Mouse (Mus musculus) testis, adult 2 months (tissue): ENCODE results near the gene Fam20a. TPM values are rescaled to one million over a fixed set of nuclear protein-coding genes. Genes with fewer than 3 reads are reported as not detected.

ENCODE experiments used
- H3K27ac ChIP-seq: fragments of 200-500 bp; 2 replicates; pipeline ENCODE4 v1.5.1; 2012; ENCODE audit warnings: low read depth, low read length; ENCODE audit not compliant: control insufficient read depth, insufficient read depth
- H3K27me3 ChIP-seq: fragments of 200-500 bp; 2 replicates; pipeline ENCODE4 v1.6.1; 2012; ENCODE audit warnings: mild to moderate bottlenecking, low read length, moderate library complexity; ENCODE audit not compliant: control insufficient read depth, insufficient read depth
- H3K36me3 ChIP-seq: fragments of 200-500 bp; 2 replicates; pipeline ENCODE4 v1.6.1; 2012; ENCODE audit warnings: mild to moderate bottlenecking, low read length; ENCODE audit not compliant: control insufficient read depth, insufficient read depth
- H3K4me1 ChIP-seq: fragments of 200-500 bp; 2 replicates; pipeline ENCODE4 v1.6.1; 2012; ENCODE audit warnings: low read length; ENCODE audit not compliant: control insufficient read depth, insufficient read depth
- H3K4me3 ChIP-seq: fragments of 200-500 bp; 2 replicates; pipeline ENCODE4 v1.5.1; 2012; ENCODE audit warnings: low read depth, mild to moderate bottlenecking, low read length, moderate library complexity, mixed read lengths; ENCODE audit not compliant: control insufficient read depth
- CTCF ChIP-seq: fragments of 200-500 bp; IDR thresholded peaks from 2 replicates; pipeline ENCODE4 v1.5.1; 2012; ENCODE audit warnings: low read depth, mild to moderate bottlenecking, inconsistent platforms, low read length, moderate library complexity; ENCODE audit not compliant: control insufficient read depth, insufficient read depth, insufficient replicate concordance
- POLR2A ChIP-seq: fragments of 200-500 bp; IDR thresholded peaks from 2 replicates; pipeline ENCODE4 v1.6.1; 2012; ENCODE audit warnings: low read depth, mild to moderate bottlenecking, inconsistent platforms, low read length, moderate library complexity; ENCODE audit not compliant: control insufficient read depth
- polyA plus RNA-seq: library from polyadenylated mRNA; depleted of rRNA; stranded (reverse); fragments of >200 nt; gene quantifications from 2 replicates; pipeline ENCODE4 v1.2.3, GENCODE M21; 2012

Gene Fam20a
- polyA plus RNA-seq, 1 experiment, result 99.4 TPM

DNA sequence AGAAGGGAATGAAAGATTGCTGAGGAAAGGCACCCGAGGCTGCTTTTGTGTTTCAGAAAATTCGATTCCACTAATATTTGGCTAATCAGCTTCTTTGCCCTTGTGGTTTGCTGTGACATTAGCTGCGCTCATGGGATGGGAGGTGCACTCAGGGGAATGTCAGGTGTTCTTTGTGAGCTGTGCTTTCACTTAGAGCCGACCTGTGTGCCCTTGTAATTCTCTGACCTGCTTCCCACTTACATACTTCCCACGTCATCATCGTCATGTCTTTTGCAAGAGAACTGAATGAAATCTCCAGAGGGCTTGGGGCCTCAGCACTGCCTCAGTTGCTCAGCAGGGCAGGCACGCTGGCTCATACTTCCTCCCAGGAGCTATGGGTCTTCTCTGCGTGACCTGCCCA is 68.9 kb downstream of the Fam20a start:
- H3K36me3 ChIP-seq, result no peaks in the 10 kb centered on the region; the same call in 1 of the 2 replicates
- H3K4me3 ChIP-seq, result no peak overlapping the region
- peaks cover 13% of the 10 kb centered on the region for H3K4me1 ChIP-seq
- H3K27ac ChIP-seq, result no peak overlapping the region
- no peaks in the 10 kb centered on the region for H3K27me3 ChIP-seq
- no peak for TF ChIP-seq CTCF
- TF ChIP-seq POLR2A, result no peak

- Histone ChIP-seq H3K27me3 (no peaks in the 10 kb centered on the region), H3K27ac (no peak overlapping the region), H3K4me3 (peak overlapping the region; percentile 38; the same call in 1 of the 2 replicates), H3K4me1 (peaks cover 13% of the 10 kb centered on the region), H3K36me3 (no peaks in the 10 kb centered on the region; the same call in 1 of the 2 replicates)
- TF ChIP-seq POLR2A (no peak), CTCF (no peak)
Measured at GRCm38 (mm10) chr11:109652505-109652904, 69.6 kb downstream of the Fam20a start.

DNA sequence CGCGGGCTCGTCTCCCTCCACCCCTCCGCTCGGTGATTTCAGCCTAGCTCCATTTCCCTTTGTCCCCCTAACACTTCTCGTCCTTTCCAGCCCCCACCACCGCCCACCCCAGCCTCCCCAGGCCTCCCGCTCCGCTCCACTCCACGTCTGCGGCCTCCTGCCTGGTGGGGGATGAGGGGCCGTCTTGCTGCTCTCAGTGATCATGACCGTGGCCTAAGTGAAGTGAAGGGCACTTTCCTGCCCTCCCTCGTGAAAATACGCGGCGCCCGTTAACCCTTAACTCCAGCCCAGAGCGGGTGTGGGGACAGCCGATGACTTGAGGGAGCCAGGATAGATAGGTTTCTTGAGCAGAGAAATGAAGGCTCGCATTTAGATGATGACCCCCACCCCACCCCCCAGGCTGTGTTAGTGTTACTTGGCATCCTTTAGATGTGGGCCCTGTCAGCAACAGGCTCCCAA is 70.5 kb downstream of the Fam20a start:
- Histone ChIP-seq H3K27ac (peak overlapping the region; percentile 86), H3K36me3 (no peaks in the 10 kb centered on the region; the same call in 1 of the 2 replicates), H3K4me1 (peaks cover 13% of the 10 kb centered on the region), H3K27me3 (no peaks in the 10 kb centered on the region), H3K4me3 (peak overlapping the region; percentile 86)
- TF ChIP-seq CTCF, result no peak
- no peak for TF ChIP-seq POLR2A

DNA sequence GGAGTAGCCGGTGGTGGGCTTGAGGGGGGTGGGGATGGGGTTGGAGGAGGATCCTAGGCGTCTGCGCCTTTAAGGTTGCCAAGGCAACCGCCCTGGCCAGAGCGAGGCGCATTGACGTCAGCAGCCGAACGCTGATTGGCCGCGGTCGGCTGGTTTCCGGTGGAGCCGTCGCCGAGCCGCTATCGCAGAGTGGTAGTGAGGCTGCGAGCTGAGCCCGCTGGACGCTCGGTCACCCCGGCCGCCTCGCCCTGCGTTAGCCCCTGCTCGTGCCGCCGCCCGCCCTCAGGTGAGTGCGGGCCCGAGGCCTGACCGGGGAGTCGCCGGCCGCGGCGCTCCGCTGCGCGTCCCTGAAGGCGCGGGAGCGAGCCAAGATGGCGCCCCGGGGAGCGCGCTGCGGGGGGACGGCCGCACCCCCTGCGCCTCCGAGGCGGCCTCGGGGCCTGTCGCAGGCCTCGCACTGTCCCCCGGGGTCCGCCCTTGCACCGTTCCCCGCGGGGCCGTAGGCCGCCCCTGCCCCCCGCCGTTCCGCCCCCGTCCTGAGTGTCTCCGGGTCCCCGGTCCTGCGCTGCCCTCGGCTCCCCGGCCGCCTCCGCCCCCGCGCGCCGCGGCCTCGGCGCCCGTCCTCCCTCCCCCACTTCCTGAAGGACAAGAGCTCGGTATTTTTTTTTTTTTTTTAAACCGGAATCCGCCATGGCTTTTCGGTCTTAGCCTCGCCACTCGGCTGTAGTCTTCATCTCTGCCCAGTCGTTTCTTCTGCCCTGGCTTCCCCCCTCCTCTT is 71.1 kb downstream of the Fam20a start:
- peaks cover 13% of the 10 kb centered on the region for H3K4me1 ChIP-seq

GRCm38 (mm10) chr11:109649975-109650701 is 71.9 kb downstream of the Fam20a start:
- H3K4me3 ChIP-seq, result peak overlapping the region; percentile 86
- H3K36me3 ChIP-seq, result no peaks in the 10 kb centered on the region; the same call in 1 of the 2 replicates
- peak overlapping the region; percentile 81 for H3K27ac ChIP-seq
- peaks cover 13% of the 10 kb centered on the region for H3K4me1 ChIP-seq
- TF ChIP-seq CTCF, result no peak
- peak; percentile 40; the same call in 1 of the 2 replicates for TF ChIP-seq POLR2A
- no peaks in the 10 kb centered on the region for H3K27me3 ChIP-seq

More for the DNA sequence above, 71.1 kb downstream of the Fam20a start:
- Histone ChIP-seq H3K27ac (peak overlapping the region; percentile 86), H3K27me3 (no peaks in the 10 kb centered on the region), H3K4me3 (peak overlapping the region; percentile 86), H3K36me3 (no peaks in the 10 kb centered on the region; the same call in 1 of the 2 replicates)
- TF ChIP-seq CTCF (no peak), POLR2A (peak; percentile 98)

DNA sequence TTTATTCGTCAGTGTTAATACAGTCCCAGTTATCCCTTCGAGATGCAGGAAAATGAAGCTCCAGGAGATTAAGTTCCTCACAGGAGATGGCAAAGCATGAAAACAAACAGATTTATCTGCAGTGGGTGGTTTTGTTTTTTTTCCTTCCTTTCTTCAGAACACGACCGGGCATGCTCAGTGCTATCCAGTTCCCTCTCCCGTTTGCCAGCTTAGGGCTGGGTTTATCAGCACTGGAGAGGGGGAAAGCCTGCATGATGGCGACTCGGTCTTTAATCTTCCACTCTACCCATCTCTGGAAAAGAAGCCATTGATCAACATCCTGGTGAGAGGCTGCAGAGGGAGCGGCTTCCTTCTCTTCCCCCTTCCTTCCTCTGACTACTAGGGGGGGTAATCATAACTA is 72.9 kb downstream of the Fam20a start, which contains the start of gene Prkar1a:
Gene Prkar1a (plus strand): TSS at position 200 of the 400 bp plus-strand sequence.
- Histone ChIP-seq H3K4me1 (peaks cover 13% of the 10 kb centered on the region), H3K27me3 (no peaks in the 10 kb centered on the region), H3K36me3 (no peaks in the 10 kb centered on the region; the same call in 1 of the 2 replicates), H3K4me3 (peak within 1 kb of the TSS; percentile 86), H3K27ac (peak within 1 kb of the TSS; percentile 81)
- TF ChIP-seq CTCF (no peak), POLR2A (no peak)

- Histone ChIP-seq H3K4me1 (peaks cover 11% of the 10 kb centered on the region), H3K4me3 (no peak overlapping the region), H3K27ac (no peak overlapping the region), H3K36me3 (no peaks in the 10 kb centered on the region; the same call in 1 of the 2 replicates), H3K27me3 (no peaks in the 10 kb centered on the region)
- TF ChIP-seq POLR2A, result no peak
- TF ChIP-seq CTCF, result no peak
Measured at GRCm38 (mm10) chr11:109648510-109648909, 73.6 kb downstream of the Fam20a start.
